Mouse (Mus musculus): ENCODE data around the gene Ppcs.

GRCm38 (mm10) chr4:119398751-119399150 is 23.5 kb downstream of the Ppcs start:
- TF ChIP-seq GATA1 (IDR thresholded peaks at IDR 0.05; ENCODE audit: low read length) (no peak), TAL1 (IDR thresholded peaks at IDR 0.05; ENCODE audit: low read length) (no peak)
